Mouse (Mus musculus): ENCODE measurements around the gene Nme6. TPM values are rescaled to one million over a fixed set of nuclear protein-coding genes. Genes with fewer than 3 reads are reported as not detected.
"Not testable (repeated sequence)": the region's sequence is repeated elsewhere in the genome, so short reads cannot be mapped to it uniquely, and the experiment has no call there.

Nme6 gene
- 10 to 100 TPM in 1 of 2 experiments, 1 to 10 TPM in 1; 8.8 to 15.1 TPM for polyA plus RNA-seq (2017; shearing (Covaris generic))

GRCm38 (mm10) chr9:109832391-109833087 lies at the start of gene Nme6:
Gene Nme6 (plus strand): TSS chr9:109832749.
- peak; percentile 89 for ATAC-seq

DNA sequence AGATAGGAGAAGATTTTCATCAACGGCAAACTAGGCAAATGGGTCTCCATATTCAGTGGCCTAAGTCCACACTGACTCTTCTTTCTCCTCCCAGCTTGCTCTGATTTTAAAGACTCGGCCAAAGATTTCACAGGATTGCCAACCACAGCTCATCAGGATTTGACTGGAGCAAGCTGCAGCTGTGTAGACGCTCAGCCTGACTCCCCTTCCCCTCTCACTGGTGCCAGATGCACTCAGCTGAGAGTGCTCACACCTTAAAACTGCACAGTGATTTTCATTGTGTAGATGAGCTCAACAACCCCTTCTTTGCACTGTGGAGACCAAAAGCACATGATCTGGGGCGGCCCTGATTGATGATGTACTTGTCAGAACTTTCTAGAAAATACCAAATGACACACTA lies 42.0 kb upstream of the Nme6 start, which contains the start of gene Fbxw27:
TSS of gene Fbxw27 (minus strand) at position 101 of the 400 bp plus-strand sequence.
- ATAC-seq: not testable (repeated sequence)

- no peak for ATAC-seq
Measured at GRCm38 (mm10) chr9:109795221-109795620, 37.3 kb upstream of the Nme6 start.

- no peak for ATAC-seq
Measured at GRCm38 (mm10) chr9:109795811-109796210, 36.7 kb upstream of the Nme6 start.

- no peak for ATAC-seq
Measured at GRCm38 (mm10) chr9:109798051-109798450, 34.5 kb upstream of the Nme6 start.

DNA sequence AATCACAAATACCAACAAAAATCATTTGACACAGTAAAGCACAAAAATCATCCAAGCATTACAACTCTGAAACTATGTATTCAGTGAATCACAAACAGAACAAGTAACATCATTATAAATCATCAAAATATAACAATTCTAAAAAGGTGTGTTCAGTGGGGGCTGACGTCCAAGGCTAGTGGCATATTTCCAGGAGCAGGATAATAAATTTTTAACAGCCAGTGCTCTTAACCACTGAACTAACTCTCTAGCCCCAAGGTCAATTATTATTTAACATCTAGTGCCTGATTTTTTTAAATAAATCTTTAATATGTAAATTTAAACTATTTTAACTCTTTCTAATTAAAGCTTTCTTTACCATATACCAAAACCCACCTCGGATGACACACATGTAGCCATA lies 27.0 kb upstream of the Nme6 start:
- ATAC-seq: not testable (repeated sequence)

DNA sequence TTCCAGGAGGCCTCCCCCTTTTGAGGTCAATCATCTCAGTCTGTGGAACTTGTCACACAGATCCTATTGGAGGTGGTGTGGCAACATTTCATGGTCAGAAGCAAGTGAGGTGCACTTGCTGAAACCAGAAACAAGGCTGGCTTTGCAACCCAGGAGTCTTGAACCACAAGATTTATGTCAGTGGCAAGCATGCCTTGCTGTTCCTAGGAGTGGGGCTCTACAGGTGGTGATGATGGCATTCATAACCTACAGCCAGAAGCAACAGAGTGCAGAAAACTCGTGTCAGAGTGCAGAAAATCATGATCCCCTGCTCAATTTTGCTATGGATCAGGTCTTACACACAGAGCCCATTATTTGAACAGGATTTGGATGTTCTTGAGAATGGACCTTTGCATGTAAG lies 26.3 kb upstream of the Nme6 start:
- ATAC-seq: no peak

- no peak for ATAC-seq
Measured at GRCm38 (mm10) chr9:109806695-109807293, 25.8 kb upstream of the Nme6 start.

- no peak for ATAC-seq
Measured at GRCm38 (mm10) chr9:109807898-109808297, 24.7 kb upstream of the Nme6 start.

DNA sequence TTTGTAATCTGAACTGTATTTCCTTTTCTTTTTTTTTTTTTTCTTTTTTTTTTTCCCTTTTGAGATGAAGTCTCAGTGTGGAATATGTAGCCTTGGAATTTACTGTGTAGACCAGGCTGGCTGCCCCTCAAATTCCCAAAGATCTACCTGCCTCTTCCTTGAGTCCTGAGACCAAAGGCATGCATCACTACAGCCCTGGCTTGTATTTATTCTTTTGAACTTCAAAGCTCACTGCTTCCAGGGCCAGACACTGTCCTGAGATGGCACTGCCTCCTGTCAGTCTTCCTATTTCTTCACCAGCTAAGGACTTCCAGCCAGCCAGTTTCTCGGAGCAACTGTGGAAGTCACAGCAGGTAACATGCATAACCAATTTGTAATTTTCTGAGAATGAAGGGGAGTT lies 20.6 kb upstream of the Nme6 start, which contains the start of gene Spink8:
TSS of gene Spink8 (plus strand) at position 301 of the 400 bp plus-strand sequence.
- ATAC-seq: no peak

DNA sequence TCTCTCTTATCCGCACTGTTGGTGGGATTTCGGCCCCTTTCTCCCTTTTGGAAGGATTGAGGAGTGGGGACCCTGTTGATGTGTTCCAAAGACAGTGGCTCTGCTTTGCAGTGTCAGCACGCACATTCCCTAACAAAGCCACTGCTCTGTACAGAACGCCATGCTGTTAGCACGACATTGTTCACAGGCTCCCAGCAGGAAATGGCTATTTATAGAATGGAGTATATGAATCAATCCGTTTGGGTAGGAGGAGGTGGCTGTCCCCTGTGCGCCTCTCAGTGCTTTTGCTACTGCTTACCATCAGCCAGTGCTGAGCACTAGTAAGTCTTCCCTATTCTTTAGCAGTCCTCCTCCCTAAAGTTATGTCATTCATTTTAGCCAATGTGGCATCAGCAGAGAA lies 19.1 kb upstream of the Nme6 start:
- ATAC-seq: no peak

- ATAC-seq: no peak
Measured at GRCm38 (mm10) chr9:109816341-109816740, 16.2 kb upstream of the Nme6 start.

- ATAC-seq: no peak
Measured at GRCm38 (mm10) chr9:109825739-109826138, 6.8 kb upstream of the Nme6 start.

GRCm38 (mm10) chr9:109826181-109826580 lies 6.4 kb upstream of the Nme6 start:
- no peak for ATAC-seq

DNA sequence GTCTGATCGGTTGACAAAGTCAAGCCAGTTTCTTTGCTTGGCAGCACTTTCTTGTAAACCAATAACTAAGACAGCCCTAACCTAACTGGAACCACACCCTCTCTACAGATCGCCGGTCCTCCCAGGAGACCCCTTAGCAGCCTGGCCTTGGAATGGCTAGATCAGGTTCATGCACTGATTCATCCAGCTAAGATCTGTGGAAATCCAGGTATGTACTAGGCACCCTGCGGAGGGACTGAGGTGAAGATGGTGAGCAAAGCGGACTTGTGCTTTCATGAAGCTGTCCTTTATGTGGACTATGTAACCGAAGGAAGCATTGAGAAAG lies 501 bp downstream of the Nme6 start:
- no peak for ATAC-seq

- ATAC-seq: no peak
Measured at GRCm38 (mm10) chr9:109849312-109849758, 16.8 kb downstream of the Nme6 start, which contains the start of gene Camp. Gene Camp (minus strand): TSS chr9:109849617.

DNA sequence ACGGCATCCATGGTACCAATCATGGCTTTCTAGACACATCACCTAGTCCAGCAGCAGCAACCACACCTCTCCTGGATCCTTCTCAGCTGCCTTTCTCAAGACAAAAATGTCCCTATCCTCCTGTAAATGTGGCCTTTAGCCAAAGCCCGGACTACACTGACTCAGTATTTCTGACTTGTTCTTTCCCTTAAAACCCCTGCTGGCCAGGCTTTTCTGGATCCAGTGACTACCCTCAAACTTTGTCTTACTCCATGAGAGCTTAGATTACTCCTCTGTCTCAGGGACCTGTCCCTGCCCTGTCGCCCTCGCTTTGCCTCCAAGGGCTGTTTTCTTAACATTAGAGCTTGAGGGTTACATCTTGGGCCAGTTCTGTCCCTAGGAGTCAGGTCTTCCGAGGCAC lies 17.6 kb downstream of the Nme6 start:
- no peak for ATAC-seq

GRCm38 (mm10) chr9:109854341-109854740 lies 21.8 kb downstream of the Nme6 start:
- ATAC-seq: no peak

GRCm38 (mm10) chr9:109855947-109856346 lies 23.4 kb downstream of the Nme6 start:
- ATAC-seq: no peak

- ATAC-seq: no peak
Measured at GRCm38 (mm10) chr9:109862397-109863044, 30.0 kb downstream of the Nme6 start.

DNA sequence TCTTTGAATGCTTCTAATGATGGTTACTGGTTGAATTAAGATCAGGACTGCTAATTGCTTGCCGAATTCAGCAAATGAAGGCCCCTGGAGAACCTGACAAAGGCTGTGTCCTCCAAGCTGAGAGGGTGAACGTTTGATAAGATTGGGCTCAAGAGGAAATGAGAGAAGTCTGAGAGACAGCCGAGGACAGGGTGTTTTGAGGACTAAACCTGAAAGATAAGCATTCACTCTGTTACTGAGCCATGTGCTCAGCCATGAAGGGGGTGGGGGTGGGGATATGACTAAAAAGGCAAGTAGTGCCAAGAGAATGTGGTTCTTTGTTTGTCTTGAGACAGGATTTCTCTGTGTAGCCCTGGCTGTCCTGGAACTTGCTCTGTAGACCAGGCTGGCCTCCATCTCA lies 30.5 kb downstream of the Nme6 start:
- no peak for ATAC-seq

DNA sequence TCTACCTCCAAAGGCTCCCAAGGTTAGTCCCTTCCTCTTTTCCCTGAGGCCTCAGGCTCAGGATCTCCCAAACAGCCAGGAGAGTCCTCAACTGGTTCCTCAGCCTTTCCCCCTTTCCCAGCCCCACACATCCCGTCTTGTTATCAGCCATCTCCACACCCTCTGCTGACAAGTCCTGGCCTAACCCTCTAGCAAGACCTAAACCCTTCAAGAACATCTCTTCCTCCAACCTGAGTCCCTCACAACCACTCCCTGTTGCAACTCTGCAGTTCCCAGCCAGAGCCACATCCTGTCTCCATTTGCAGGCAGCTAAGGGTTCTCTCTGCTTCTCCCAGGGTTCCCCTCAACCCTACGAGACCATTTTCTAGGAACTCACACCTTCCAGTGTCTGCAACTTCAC lies 33.7 kb downstream of the Nme6 start:
- no peak for ATAC-seq

- ATAC-seq: no peak
Measured at GRCm38 (mm10) chr9:109870983-109871572, 38.5 kb downstream of the Nme6 start.

All from CD4-positive, CD25-positive, alpha-beta regulatory T cell, adult 4 months (primary cell).